Mouse (Mus musculus): Measurements from ENCODE around the gene Aak1. TPM values are rescaled to one million over a fixed set of nuclear protein-coding genes. Genes with fewer than 3 reads are reported as not detected.

The Aak1 gene
- polyA plus RNA-seq, 1 experiment from 2014 or later: 2.2 TPM

- Histone ChIP-seq H3K9ac (replicated peaks) (no peak overlapping the region), H3K36me3 (replicated peaks; ENCODE audit: insufficient read depth, low read length) (no peaks in the 10 kb centered on the region), H3K4me1 (ENCODE audit: insufficient read depth) (0 out of 2 replicates have a peak, but pooled peaks cover 1% of the 10 kb centered on the region), H3K27ac (ENCODE audit: low read depth) (no peak overlapping the region), H3K4me2 (ENCODE audit: low read depth, low read length) (no peak overlapping the region), H3K27me3 (ENCODE audit: insufficient read depth, low read length) (no peaks in the 10 kb centered on the region), H3K9me3 (ENCODE audit: low read length) (no peaks in the 10 kb centered on the region), H3K4me3 (ENCODE audit: low read depth, low read length) (no peak overlapping the region)
- ATAC-seq (no peak), DNase-seq (no peak)
- TF ChIP-seq EP300 (IDR thresholded peaks at IDR 0.05; ENCODE audit: low read depth): no peak
- TF ChIP-seq CTCF (IDR thresholded peaks at IDR 0.05; ENCODE audit: low read depth): no peak
- WGBS (ENCODE audit: insufficient replicate concordance): 58% methylated on average over 7 of the region's 7 CpGs
These were observed 68.9 kb downstream of the Aak1 start for GRCm38 (mm10) chr6:86918058-86918835.

DNA sequence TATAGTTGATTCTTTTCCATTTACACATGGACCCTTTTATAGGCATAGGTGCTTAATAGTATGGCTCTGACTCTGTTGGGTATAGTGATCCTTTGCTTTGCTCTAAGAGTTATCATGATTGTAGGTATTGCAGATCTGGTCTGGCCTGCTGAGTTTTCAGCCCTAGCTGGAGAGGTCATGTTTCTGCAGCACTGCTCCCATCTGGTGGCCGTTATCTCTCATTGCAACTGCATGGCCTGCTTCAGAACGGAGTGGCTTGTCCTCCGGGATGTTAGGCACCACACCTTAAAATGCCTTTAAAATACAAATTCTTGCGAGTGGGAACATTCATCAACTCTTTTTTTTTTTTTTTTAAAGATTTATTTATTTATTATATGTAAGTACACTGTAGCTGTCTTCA lies 72.6 kb downstream of the Aak1 start:
- ATAC-seq (peak; percentile 63; the same call in 1 of the 2 replicates), DNase-seq (peak; percentile 69)
- Histone ChIP-seq H3K9me3 (ENCODE audit: low read length) (no peaks in the 10 kb centered on the region), H3K4me1 (ENCODE audit: insufficient read depth) (no peaks in the 10 kb centered on the region), H3K4me2 (ENCODE audit: low read depth, low read length) (no peak overlapping the region), H3K9ac (replicated peaks) (no peak overlapping the region), H3K4me3 (ENCODE audit: low read depth, low read length) (no peak overlapping the region), H3K27ac (ENCODE audit: low read depth) (no peak overlapping the region), H3K36me3 (replicated peaks; ENCODE audit: insufficient read depth, low read length) (peaks cover 7% of the 10 kb centered on the region; the same call in 1 of the 2 replicates), H3K27me3 (ENCODE audit: insufficient read depth, low read length) (no peaks in the 10 kb centered on the region)
- 20% methylated on average over 4 of the region's 4 CpGs for WGBS (ENCODE audit: insufficient replicate concordance)
- TF ChIP-seq CTCF (IDR thresholded peaks at IDR 0.05; ENCODE audit: low read depth) (peak; percentile 93), EP300 (IDR thresholded peaks at IDR 0.05; ENCODE audit: low read depth) (no peak)

- DNase-seq (no peak), ATAC-seq (no peak)
- Histone ChIP-seq H3K27me3 (ENCODE audit: insufficient read depth, low read length) (no peaks in the 10 kb centered on the region), H3K36me3 (replicated peaks; ENCODE audit: insufficient read depth, low read length) (peaks cover 12% of the 10 kb centered on the region; the same call in 1 of the 2 replicates), H3K9me3 (ENCODE audit: low read length) (no peaks in the 10 kb centered on the region), H3K9ac (replicated peaks) (no peak overlapping the region), H3K4me1 (ENCODE audit: insufficient read depth) (no peaks in the 10 kb centered on the region), H3K4me3 (ENCODE audit: low read depth, low read length) (no peak overlapping the region), H3K4me2 (ENCODE audit: low read depth, low read length) (no peak overlapping the region), H3K27ac (ENCODE audit: low read depth) (no peak overlapping the region)
- no peak for TF ChIP-seq CTCF (IDR thresholded peaks at IDR 0.05; ENCODE audit: low read depth)
- no peak for TF ChIP-seq EP300 (IDR thresholded peaks at IDR 0.05; ENCODE audit: low read depth)
- 84% methylated on average over 4 of the region's 4 CpGs for WGBS (ENCODE audit: insufficient replicate concordance)
These were observed 75.4 kb downstream of the Aak1 start for GRCm38 (mm10) chr6:86924746-86925145.

DNA sequence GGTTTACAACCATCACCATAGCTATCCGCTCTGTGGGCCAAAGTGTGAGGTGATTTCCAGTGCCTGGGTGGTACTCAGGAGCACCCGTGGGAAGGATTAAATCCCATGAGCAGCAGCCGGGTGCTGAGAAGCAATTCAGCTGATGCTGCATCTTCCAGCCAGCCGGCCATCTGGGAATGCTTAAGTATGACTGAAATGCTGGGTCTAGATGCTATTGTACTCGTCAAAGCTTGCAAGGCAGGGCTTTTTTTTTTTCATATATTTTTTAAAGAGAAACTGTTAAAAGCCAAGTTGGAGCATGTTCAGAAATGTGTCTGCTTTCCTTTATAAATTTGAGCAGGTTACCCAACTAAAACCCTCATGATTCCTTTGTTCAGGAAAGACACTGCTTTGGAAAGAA lies 85.2 kb downstream of the Aak1 start:
- no peak for TF ChIP-seq CTCF (IDR thresholded peaks at IDR 0.05; ENCODE audit: low read depth)
- TF ChIP-seq EP300 (IDR thresholded peaks at IDR 0.05; ENCODE audit: low read depth): no peak
- Histone ChIP-seq H3K9me3 (ENCODE audit: low read length) (no peaks in the 10 kb centered on the region; the same call in 1 of the 2 replicates), H3K9ac (replicated peaks) (no peak overlapping the region), H3K4me3 (ENCODE audit: low read depth, low read length) (no peak overlapping the region), H3K4me2 (ENCODE audit: low read depth, low read length) (no peak overlapping the region), H3K27ac (ENCODE audit: low read depth) (no peak overlapping the region), H3K27me3 (ENCODE audit: insufficient read depth, low read length) (no peaks in the 10 kb centered on the region), H3K36me3 (replicated peaks; ENCODE audit: insufficient read depth, low read length) (peaks cover 22% of the 10 kb centered on the region), H3K4me1 (ENCODE audit: insufficient read depth) (no peaks in the 10 kb centered on the region)
- ATAC-seq (no peak), DNase-seq (no peak)
- 86% methylated on average over 5 of the region's 5 CpGs for WGBS (ENCODE audit: insufficient replicate concordance)

DNA sequence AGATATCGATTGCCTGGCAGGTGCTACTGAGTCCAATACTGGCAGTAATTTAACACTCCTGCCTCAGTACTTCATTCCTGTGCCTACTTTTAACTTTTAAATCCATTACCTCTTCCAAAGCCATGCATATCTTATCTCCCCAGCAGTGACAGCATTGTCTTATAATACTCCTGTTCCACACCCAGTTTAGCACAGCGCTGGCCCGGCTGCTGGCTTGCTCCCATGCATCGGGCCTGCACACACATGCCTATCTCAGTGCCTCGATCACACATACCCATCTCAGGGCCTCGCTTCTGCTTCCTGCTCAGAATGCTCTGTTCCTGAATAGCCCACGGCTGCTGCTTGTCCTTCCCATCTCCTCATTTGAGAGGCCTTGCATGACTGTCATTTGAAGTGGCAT lies 90.5 kb downstream of the Aak1 start:
- no peak overlapping the region for H3K27ac ChIP-seq (ENCODE audit: low read depth)
- ATAC-seq (no peak), DNase-seq (no peak)
- H3K4me3 ChIP-seq (ENCODE audit: low read depth, low read length): no peak overlapping the region
- no peaks in the 10 kb centered on the region for H3K27me3 ChIP-seq (ENCODE audit: insufficient read depth, low read length)
- peaks cover 34% of the 10 kb centered on the region for H3K36me3 ChIP-seq (replicated peaks; ENCODE audit: insufficient read depth, low read length)
- H3K4me1 ChIP-seq (ENCODE audit: insufficient read depth): no peaks in the 10 kb centered on the region; the same call in 1 of the 2 replicates
- H3K9me3 ChIP-seq (ENCODE audit: low read length): no peaks in the 10 kb centered on the region; the same call in 1 of the 2 replicates
- WGBS (ENCODE audit: insufficient replicate concordance): 59% methylated on average over 7 of the region's 7 CpGs
- TF ChIP-seq CTCF (IDR thresholded peaks at IDR 0.05; ENCODE audit: low read depth): no peak
- no peak for TF ChIP-seq EP300 (IDR thresholded peaks at IDR 0.05; ENCODE audit: low read depth)
- no peak overlapping the region for H3K9ac ChIP-seq (replicated peaks)
- H3K4me2 ChIP-seq (ENCODE audit: low read depth, low read length): no peak overlapping the region

- DNase-seq (no peak), ATAC-seq (no peak)
- 87% methylated on average over 9 of the region's 9 CpGs for WGBS (ENCODE audit: insufficient replicate concordance)
- Histone ChIP-seq H3K4me1 (ENCODE audit: insufficient read depth) (no peaks in the 10 kb centered on the region; the same call in 1 of the 2 replicates), H3K36me3 (replicated peaks; ENCODE audit: insufficient read depth, low read length) (peaks cover 33% of the 10 kb centered on the region), H3K4me3 (ENCODE audit: low read depth, low read length) (no peak overlapping the region), H3K27me3 (ENCODE audit: insufficient read depth, low read length) (no peaks in the 10 kb centered on the region), H3K9ac (replicated peaks) (no peak overlapping the region), H3K27ac (ENCODE audit: low read depth) (no peak overlapping the region), H3K4me2 (ENCODE audit: low read depth, low read length) (no peak overlapping the region), H3K9me3 (ENCODE audit: low read length) (no peaks in the 10 kb centered on the region)
- no peak for TF ChIP-seq EP300 (IDR thresholded peaks at IDR 0.05; ENCODE audit: low read depth)
- TF ChIP-seq CTCF (IDR thresholded peaks at IDR 0.05; ENCODE audit: low read depth): no peak
These were observed 91.6 kb downstream of the Aak1 start for GRCm38 (mm10) chr6:86940966-86941365.

Data from liver, postnatal 0 days (tissue).